Mouse (Mus musculus): Measurements from ENCODE around the gene Pex14. TPM values are rescaled to one million over a fixed set of nuclear protein-coding genes. Genes with fewer than 3 reads are reported as not detected.

Pex14 gene
- 29.0 and 33.1 TPM in 2 replicates for polyA plus RNA-seq (2014; fragmentation: Nextera tagmentation; extraction: Ambion mirVana)

DNA sequence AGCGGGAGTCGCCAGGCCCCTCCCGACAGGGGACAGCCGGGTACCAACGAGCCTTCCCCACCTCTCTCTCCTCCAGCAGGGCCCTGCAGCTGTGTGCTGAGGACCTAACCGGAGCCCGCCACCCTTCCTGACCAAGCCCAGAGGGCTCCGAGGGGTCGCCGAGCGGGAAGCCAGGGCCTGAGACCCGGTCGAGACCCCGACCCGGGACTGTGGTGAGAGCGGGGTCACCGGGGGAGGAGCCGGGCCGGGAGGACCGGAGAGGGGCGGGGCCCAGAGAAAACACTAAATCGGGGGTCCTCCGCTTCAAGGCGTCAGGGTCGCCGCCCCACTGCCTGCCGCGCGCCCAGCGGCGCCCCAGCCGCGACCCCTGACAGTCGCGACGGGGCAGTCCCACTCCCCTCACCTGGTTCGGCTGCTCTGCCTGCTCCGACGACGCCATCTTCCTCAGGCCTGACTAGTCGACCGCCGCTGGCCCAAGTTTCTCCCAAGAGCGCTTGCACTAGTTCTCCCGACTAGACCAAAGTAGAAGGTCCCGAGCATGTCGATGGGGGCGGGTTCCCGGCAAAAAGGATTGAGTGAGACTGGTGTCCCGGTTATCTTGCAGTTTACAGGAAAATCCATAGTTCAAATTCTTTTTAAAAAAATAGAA lies at the start of gene Pex14:
Gene Pex14 (minus strand): TSS at position 508 of the 649 bp plus-strand sequence.
- 0% methylated on average over 33 of the region's 50 CpGs for WGBS
- Histone ChIP-seq H3K27ac (replicated peaks; ENCODE audit: low read depth, low read length) (0 out of 2 replicates have a peak within 1 kb of the TSS, but pooled peaks have one; percentile 1), H3K9me3 (replicated peaks; ENCODE audit: control insufficient read depth, low read length) (no peaks in the 10 kb centered on the region), H3K9ac (replicated peaks; ENCODE audit: low read length) (peak within 1 kb of the TSS; percentile 88), H3K36me3 (replicated peaks; ENCODE audit: control insufficient read depth, insufficient read depth, low read depth, low read length) (no peaks in the 10 kb centered on the region), H3K4me2 (ENCODE audit: low read depth, low read length) (peak within 1 kb of the TSS; percentile 90), H3K4me3 (ENCODE audit: low read depth, low read length) (peak within 1 kb of the TSS; percentile 66), H3K4me1 (ENCODE audit: control insufficient read depth, insufficient read depth, low read length) (no peaks in the 10 kb centered on the region), H3K27me3 (ENCODE audit: control insufficient read depth, insufficient read depth, low read length) (no peaks in the 10 kb centered on the region)
- peak; percentile 95 for DNase-seq (ENCODE audit: low spot score)
- ATAC-seq (replicated peaks; ENCODE audit: insufficient number of reproducible peaks, low FRiP score, low TSS enrichment, low read depth) = peak; percentile 81

DNA sequence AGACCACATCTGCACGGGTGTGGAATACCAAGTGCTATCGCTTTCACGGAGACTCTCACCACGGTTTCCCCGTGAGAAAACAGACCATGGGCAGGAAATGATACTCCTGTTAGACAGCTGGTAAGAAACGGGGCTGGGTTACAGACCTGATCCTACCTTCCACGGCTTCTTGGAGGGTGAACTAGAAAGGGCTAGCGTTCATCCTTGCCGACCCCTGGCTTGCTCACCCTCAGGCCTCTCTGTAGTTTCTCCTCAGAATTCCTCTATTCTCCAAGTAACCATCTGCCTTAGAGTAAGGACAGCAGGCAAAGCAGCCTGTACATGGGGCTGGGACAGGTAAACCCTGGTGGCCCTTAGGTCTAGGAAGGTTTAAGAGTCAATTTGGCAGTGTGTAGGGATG lies 49.5 kb upstream of the Pex14 start:
- no peak overlapping the region for H3K4me3 ChIP-seq (ENCODE audit: low read depth, low read length)
- no peaks in the 10 kb centered on the region for H3K27me3 ChIP-seq (ENCODE audit: control insufficient read depth, insufficient read depth, low read length)
- H3K4me1 ChIP-seq (ENCODE audit: control insufficient read depth, insufficient read depth, low read length) = no peaks in the 10 kb centered on the region
- H3K9ac ChIP-seq (replicated peaks; ENCODE audit: low read length) = no peak overlapping the region
- no peak overlapping the region for H3K4me2 ChIP-seq (ENCODE audit: low read depth, low read length)
- DNase-seq (ENCODE audit: low spot score) (no peak), ATAC-seq (replicated peaks; ENCODE audit: insufficient number of reproducible peaks, low FRiP score, low TSS enrichment, low read depth) (no peak)
- 73% methylated on average over 9 of the region's 9 CpGs for WGBS
- no peaks in the 10 kb centered on the region for H3K9me3 ChIP-seq (replicated peaks; ENCODE audit: control insufficient read depth, low read length)
- H3K27ac ChIP-seq (replicated peaks; ENCODE audit: low read depth, low read length) = no peak overlapping the region
- H3K36me3 ChIP-seq (replicated peaks; ENCODE audit: control insufficient read depth, insufficient read depth, low read depth, low read length) = peaks cover 15% of the 10 kb centered on the region

DNA sequence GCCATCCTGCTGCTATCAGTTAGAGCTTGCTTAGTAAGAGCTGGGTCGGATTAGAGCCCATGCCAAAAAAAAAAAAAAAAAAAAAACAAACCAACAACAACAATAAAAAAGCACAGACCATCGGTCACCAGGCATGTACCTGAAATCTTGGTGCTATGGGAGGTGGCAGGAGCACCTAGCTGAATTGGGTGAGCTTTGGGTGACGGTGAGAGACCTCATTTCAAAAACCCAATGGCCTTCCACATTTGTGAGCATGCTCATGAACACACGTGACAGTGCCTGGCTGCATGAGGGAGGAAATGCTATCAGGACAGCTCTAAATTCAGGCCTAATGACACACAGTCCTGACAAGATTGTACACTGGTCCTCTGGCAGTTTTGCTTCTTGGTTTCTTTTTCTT lies 48.4 kb upstream of the Pex14 start:
- no peak overlapping the region for H3K4me2 ChIP-seq (ENCODE audit: low read depth, low read length)
- no peaks in the 10 kb centered on the region for H3K9me3 ChIP-seq (replicated peaks; ENCODE audit: control insufficient read depth, low read length)
- 84% methylated on average over 4 of the region's 4 CpGs for WGBS
- H3K4me3 ChIP-seq (ENCODE audit: low read depth, low read length) = no peak overlapping the region
- H3K9ac ChIP-seq (replicated peaks; ENCODE audit: low read length) = no peak overlapping the region
- no peak overlapping the region for H3K27ac ChIP-seq (replicated peaks; ENCODE audit: low read depth, low read length)
- no peaks in the 10 kb centered on the region for H3K27me3 ChIP-seq (ENCODE audit: control insufficient read depth, insufficient read depth, low read length)
- DNase-seq (ENCODE audit: low spot score) (no peak), ATAC-seq (replicated peaks; ENCODE audit: insufficient number of reproducible peaks, low FRiP score, low TSS enrichment, low read depth) (no peak)
- H3K36me3 ChIP-seq (replicated peaks; ENCODE audit: control insufficient read depth, insufficient read depth, low read depth, low read length) = peaks cover 9% of the 10 kb centered on the region
- no peaks in the 10 kb centered on the region for H3K4me1 ChIP-seq (ENCODE audit: control insufficient read depth, insufficient read depth, low read length)

DNA sequence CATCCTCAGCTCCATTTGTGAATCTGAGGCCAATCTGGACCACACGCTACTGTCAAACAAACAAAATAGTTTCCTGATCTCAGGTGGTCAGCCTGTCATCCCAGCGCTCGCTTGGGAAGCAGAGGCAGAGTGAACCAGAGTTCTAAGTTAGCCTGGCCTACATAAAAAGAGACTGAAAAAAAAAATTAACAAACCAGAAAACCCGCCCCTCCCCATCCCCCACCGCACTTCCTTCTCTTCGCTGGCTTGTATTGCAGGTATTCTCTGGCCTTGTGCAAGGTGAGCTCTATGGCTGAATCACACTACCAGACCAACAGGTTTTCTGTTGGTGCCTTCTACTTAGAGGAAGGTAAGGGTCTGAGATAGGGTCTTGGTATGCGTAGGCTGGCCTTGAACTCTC lies 47.9 kb upstream of the Pex14 start:
- ATAC-seq (replicated peaks; ENCODE audit: insufficient number of reproducible peaks, low FRiP score, low TSS enrichment, low read depth) (no peak), DNase-seq (ENCODE audit: low spot score) (no peak)
- H3K4me2 ChIP-seq (ENCODE audit: low read depth, low read length) = no peak overlapping the region
- H3K9ac ChIP-seq (replicated peaks; ENCODE audit: low read length) = no peak overlapping the region
- H3K4me3 ChIP-seq (ENCODE audit: low read depth, low read length) = no peak overlapping the region
- H3K27ac ChIP-seq (replicated peaks; ENCODE audit: low read depth, low read length) = no peak overlapping the region
- 80% methylated on average over 7 of the region's 7 CpGs for WGBS
- H3K27me3 ChIP-seq (ENCODE audit: control insufficient read depth, insufficient read depth, low read length) = no peaks in the 10 kb centered on the region
- H3K36me3 ChIP-seq (replicated peaks; ENCODE audit: control insufficient read depth, insufficient read depth, low read depth, low read length) = peaks cover 5% of the 10 kb centered on the region
- H3K4me1 ChIP-seq (ENCODE audit: control insufficient read depth, insufficient read depth, low read length) = no peaks in the 10 kb centered on the region
- H3K9me3 ChIP-seq (replicated peaks; ENCODE audit: control insufficient read depth, low read length) = no peaks in the 10 kb centered on the region

DNA sequence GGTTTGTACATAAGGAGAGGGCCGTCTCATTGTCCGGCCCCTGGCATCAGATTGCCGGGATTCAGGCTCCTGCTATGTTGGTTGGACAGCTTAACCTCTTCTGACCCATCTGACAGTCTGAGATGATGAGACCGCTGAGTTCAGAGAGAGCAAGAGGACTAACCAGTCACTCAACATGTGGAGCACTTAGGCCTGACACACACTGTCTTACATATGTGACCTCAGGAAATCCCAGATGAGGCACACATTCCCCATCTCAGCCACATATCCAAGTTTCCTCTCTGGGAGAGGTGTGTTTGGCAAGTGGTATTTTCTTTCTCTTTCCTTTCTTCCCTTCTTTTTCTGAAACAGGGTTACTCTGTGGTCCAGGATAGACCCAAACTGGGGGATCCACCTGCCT lies 45.5 kb upstream of the Pex14 start:
- ATAC-seq (replicated peaks; ENCODE audit: insufficient number of reproducible peaks, low FRiP score, low TSS enrichment, low read depth) (no peak), DNase-seq (ENCODE audit: low spot score) (no peak)
- H3K9ac ChIP-seq (replicated peaks; ENCODE audit: low read length) = no peak overlapping the region
- H3K36me3 ChIP-seq (replicated peaks; ENCODE audit: control insufficient read depth, insufficient read depth, low read depth, low read length) = no peaks in the 10 kb centered on the region
- no peaks in the 10 kb centered on the region for H3K4me1 ChIP-seq (ENCODE audit: control insufficient read depth, insufficient read depth, low read length)
- H3K4me2 ChIP-seq (ENCODE audit: low read depth, low read length) = no peak overlapping the region
- H3K4me3 ChIP-seq (ENCODE audit: low read depth, low read length) = no peak overlapping the region
- H3K9me3 ChIP-seq (replicated peaks; ENCODE audit: control insufficient read depth, low read length) = no peaks in the 10 kb centered on the region
- H3K27ac ChIP-seq (replicated peaks; ENCODE audit: low read depth, low read length) = no peak overlapping the region
- H3K27me3 ChIP-seq (ENCODE audit: control insufficient read depth, insufficient read depth, low read length) = no peaks in the 10 kb centered on the region
- 64% methylated on average over 4 of the region's 4 CpGs for WGBS

DNA sequence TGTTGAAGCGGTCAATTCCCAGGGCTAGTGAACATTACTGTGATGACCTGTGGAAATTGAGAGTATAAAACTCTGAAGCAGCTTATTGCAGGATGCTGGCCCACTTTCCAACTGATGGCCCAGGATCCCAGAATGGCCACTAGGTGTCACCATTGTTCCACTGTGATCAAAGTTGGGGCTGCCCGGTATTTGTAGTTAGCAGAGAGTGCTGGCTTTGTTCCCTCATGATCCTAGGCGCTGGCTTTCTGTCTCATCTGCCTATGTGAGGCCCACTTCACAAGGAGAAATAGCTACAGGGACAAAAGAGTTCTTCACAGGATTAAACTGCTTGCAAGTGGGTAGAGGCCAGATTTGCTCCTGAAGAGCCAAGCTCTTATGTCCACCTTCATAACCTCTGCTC lies 44.8 kb upstream of the Pex14 start:
- no peak overlapping the region for H3K4me3 ChIP-seq (ENCODE audit: low read depth, low read length)
- H3K9me3 ChIP-seq (replicated peaks; ENCODE audit: control insufficient read depth, low read length) = no peaks in the 10 kb centered on the region
- DNase-seq (ENCODE audit: low spot score) (peak; percentile 93), ATAC-seq (replicated peaks; ENCODE audit: insufficient number of reproducible peaks, low FRiP score, low TSS enrichment, low read depth) (peak; percentile 82)
- H3K36me3 ChIP-seq (replicated peaks; ENCODE audit: control insufficient read depth, insufficient read depth, low read depth, low read length) = no peaks in the 10 kb centered on the region
- WGBS = 6% methylated on average over 3 of the region's 3 CpGs
- no peaks in the 10 kb centered on the region for H3K27me3 ChIP-seq (ENCODE audit: control insufficient read depth, insufficient read depth, low read length)
- H3K9ac ChIP-seq (replicated peaks; ENCODE audit: low read length) = 0 out of 2 replicates have a peak overlapping the region, but pooled peaks have one; percentile 22
- H3K4me1 ChIP-seq (ENCODE audit: control insufficient read depth, insufficient read depth, low read length) = no peaks in the 10 kb centered on the region
- no peak overlapping the region for H3K27ac ChIP-seq (replicated peaks; ENCODE audit: low read depth, low read length)
- H3K4me2 ChIP-seq (ENCODE audit: low read depth, low read length) = no peak overlapping the region

DNA sequence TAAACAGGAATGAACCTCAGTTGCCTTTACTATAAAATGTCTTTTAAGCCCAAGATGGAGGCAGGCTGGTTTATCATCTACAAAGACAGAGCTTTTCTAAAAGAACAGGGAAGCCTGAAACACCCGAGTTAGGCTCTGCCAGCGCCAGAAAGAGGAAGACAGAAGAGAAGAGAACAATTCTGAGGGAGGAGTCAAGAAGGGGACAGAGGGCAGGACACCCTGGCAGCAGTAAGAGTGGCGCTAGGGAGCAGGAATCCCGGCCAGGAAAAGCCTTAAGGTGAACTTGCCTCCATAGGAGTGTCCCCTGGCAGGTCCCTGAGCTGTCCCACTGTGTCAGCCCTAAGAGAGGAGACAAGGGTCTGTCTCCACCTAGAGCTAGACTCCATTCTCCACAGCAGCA lies 43.9 kb upstream of the Pex14 start:
- H3K36me3 ChIP-seq (replicated peaks; ENCODE audit: control insufficient read depth, insufficient read depth, low read depth, low read length) = no peaks in the 10 kb centered on the region
- DNase-seq (ENCODE audit: low spot score) = no peak
- WGBS = 40% methylated on average over 4 of the region's 4 CpGs

DNA sequence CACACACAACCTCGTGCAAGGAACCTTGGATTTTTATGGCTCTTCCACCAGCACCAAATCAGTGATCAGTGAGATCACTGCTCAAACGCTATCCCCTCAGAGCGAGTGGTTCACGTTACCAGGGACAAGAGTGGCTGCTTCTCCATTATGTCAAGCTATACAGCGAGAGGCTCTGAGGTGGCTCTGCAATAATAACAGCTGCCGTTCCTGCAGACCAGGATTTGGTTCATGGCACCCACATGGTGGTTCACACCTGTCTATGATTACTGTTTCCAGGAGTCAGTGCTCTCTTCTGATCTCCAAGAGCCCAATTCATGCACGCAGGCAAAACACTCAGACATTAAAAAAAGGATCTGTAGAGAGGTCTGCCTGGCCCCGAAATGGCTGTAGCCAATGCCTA lies 38.8 kb upstream of the Pex14 start:
- Histone ChIP-seq H3K9ac (replicated peaks; ENCODE audit: low read length) (no peak overlapping the region), H3K27me3 (ENCODE audit: control insufficient read depth, insufficient read depth, low read length) (no peaks in the 10 kb centered on the region), H3K27ac (replicated peaks; ENCODE audit: low read depth, low read length) (no peak overlapping the region), H3K9me3 (replicated peaks; ENCODE audit: control insufficient read depth, low read length) (no peaks in the 10 kb centered on the region), H3K36me3 (replicated peaks; ENCODE audit: control insufficient read depth, insufficient read depth, low read depth, low read length) (no peaks in the 10 kb centered on the region), H3K4me2 (ENCODE audit: low read depth, low read length) (no peak overlapping the region), H3K4me1 (ENCODE audit: control insufficient read depth, insufficient read depth, low read length) (no peaks in the 10 kb centered on the region), H3K4me3 (ENCODE audit: low read depth, low read length) (no peak overlapping the region)
- 63% methylated on average over 8 of the region's 8 CpGs for WGBS
- DNase-seq (ENCODE audit: low spot score) = peak; percentile 30
- ATAC-seq (replicated peaks; ENCODE audit: insufficient number of reproducible peaks, low FRiP score, low TSS enrichment, low read depth) = no peak

More for the DNA sequence above, 43.9 kb upstream of the Pex14 start:
- no peaks in the 10 kb centered on the region for H3K27me3 ChIP-seq (ENCODE audit: control insufficient read depth, insufficient read depth, low read length)
- H3K4me3 ChIP-seq (ENCODE audit: low read depth, low read length) = no peak overlapping the region
- H3K27ac ChIP-seq (replicated peaks; ENCODE audit: low read depth, low read length) = no peak overlapping the region
- H3K9ac ChIP-seq (replicated peaks; ENCODE audit: low read length) = no peak overlapping the region
- ATAC-seq (replicated peaks; ENCODE audit: insufficient number of reproducible peaks, low FRiP score, low TSS enrichment, low read depth) = no peak
- H3K4me1 ChIP-seq (ENCODE audit: control insufficient read depth, insufficient read depth, low read length) = no peaks in the 10 kb centered on the region
- H3K9me3 ChIP-seq (replicated peaks; ENCODE audit: control insufficient read depth, low read length) = no peaks in the 10 kb centered on the region
- no peak overlapping the region for H3K4me2 ChIP-seq (ENCODE audit: low read depth, low read length)
